Mouse (Mus musculus): ENCODE results near the gene Srf. TPM values are rescaled to one million over a fixed set of nuclear protein-coding genes. Genes with fewer than 3 reads are reported as not detected.

Srf gene
- total RNA-seq, 2 experiments from 2014 or later, result 80.0 to 87.2 TPM

DNA sequence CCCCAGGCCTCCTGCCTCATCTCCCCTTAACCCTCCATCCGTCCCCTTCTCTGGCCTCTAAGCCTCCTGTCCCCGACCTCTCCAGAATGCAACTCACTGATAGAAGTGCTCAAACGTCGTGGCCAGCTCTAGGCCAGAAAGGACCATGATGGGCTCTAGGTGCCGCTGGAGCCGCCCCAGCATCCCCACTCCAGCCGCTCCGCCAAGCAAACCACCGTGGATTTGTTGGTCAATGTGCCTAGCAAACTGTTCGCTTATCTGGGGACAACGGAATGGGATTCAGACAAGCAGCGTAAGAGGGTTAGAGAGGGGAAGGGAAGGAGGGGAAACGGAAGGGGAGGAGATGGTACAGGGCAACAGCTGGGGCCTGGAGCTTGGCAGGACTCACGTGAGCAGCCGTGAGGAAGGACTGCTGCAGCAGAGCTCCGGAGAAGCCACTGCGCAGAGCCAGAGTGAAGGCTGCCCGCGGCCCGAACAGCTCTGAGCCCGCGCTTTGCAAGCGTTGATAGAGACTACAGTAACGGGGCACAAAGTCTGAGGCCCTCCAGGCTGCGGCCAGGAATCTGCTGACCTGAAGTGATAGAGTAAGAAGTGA lies 35.5 kb downstream of the Srf start:
- no peak for DNase-seq (ENCODE audit: low spot score)

DNA sequence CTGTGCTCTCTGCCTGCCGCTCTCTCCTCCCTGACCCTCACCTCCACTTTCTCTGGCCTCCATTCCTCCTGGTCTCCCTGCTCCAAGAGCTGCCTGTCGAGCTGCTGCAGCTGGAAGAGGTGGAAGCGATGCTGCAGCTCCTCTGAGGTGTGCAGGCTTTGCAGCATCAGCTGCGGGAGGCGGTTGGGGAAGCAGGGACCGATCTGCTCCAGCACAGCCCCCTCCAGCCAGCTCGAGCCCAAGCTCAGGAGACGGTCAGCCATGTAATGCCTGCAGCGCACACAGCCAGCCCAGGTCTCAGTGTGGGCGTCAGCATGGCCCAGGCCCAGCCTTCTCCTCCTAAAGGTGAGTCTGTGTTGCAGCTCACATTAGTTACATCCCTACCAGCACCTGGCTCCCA lies 36.0 kb downstream of the Srf start:
- DNase-seq (ENCODE audit: low spot score), result no peak

DNA sequence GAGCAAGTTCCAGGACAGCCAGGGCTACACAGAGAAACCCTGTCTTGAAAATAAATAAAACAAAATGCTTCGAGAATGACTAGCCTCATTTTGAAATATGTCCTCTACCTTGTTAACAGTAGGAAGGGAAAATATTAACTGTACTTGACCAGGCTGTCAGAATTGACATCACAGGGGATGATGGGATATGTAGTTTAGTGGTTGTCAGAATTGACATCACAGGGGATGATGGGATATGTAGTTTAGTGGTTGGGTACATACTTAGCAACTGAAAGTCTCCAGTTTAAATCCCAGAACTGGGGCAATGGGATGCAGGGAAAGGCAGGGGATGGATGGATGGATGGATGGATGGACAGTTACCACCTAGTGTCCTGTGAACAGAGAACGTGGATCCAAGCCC lies 42.6 kb downstream of the Srf start:
- no peak for DNase-seq (ENCODE audit: low spot score)

DNA sequence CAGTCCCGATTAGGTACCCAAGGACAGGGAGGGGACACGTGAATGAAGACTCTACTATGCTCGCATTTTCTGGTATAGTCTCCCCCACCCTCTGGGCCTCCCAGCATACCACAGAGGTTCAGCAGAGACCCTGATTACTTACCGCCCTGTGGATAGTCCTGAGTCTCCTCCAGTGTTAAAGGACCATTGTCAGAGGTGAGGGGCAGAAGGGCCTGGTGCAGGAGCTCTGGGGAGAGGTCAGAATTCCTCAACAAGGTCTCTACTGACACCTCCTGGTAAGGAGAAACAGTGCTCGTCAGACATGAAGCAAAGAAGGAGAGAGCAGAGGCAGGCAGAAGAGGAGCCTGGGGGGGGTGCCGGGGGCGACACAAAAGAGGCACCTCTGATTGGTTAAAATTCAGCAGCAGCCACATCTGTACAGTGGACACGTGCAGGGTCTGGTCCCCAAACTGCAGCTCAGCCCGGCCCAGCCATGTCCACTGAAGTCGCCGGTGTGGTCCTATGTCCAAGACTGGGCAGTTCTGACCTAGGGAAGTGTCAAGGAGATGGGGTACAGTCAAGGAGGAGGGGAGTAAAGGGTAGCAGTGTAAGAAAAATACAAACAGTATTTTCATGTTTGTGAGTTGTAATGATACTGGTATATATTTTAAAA lies 44.8 kb downstream of the Srf start:
- DNase-seq (ENCODE audit: low spot score), result no peak

DNA sequence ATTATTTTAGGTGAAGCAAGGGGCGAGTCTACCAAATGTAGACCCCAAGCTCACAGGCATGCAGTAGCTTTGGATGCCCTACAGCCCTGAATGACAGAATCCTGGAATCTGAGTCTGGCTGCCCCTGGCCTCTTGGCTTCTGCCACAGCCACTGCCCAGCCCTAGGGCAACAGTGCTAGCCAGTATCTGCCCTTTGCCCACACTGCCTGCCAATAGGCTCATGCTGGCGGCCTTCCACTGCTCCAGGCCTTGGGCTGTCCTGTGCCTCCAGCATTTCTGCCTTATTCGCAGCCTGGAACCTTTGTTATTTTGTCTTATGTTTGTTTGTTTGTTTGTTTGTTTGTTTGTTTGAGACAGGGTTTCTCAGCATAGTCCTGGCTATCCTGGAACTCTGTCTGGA lies 50.4 kb downstream of the Srf start:
- no peak for DNase-seq (ENCODE audit: low spot score)

DNA sequence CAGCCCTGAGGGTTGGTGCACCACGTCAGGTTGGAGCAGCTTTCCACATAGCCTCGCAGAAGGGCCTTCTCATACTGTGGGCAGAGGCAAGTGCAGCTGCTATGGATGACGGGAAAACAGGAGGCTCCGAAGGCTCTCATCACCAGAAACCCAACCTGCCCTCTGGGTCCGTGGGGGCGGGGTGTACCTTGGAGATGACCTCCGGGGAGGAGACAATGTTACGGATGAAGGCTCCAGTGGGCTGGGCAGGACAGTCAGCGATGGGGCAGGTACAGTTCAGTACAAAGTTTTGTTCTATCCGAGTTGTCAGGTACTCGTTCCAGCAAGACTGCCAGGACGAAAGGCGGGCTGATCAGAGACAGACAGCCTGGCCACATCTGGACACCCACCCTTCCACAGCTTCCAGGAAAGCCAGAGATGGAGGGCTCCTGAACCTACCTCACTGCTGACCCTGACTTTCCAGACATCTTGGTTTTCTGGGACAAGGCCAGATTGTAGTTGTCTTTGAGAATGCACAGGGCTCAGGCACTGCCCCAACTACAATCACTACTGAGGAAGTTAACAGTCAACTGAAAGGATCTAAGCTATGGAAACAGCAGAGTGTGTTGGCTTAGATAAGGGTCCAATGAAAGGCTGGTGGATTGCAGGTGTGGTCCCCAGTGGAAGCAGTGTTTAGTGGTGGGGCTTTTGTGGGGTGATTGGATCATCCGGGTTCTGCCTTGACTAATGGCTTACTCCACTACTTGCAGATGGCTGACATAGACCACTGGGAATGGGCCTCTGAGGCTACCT lies 51.9 kb downstream of the Srf start:
- DNase-seq (ENCODE audit: low spot score), result no peak

DNA sequence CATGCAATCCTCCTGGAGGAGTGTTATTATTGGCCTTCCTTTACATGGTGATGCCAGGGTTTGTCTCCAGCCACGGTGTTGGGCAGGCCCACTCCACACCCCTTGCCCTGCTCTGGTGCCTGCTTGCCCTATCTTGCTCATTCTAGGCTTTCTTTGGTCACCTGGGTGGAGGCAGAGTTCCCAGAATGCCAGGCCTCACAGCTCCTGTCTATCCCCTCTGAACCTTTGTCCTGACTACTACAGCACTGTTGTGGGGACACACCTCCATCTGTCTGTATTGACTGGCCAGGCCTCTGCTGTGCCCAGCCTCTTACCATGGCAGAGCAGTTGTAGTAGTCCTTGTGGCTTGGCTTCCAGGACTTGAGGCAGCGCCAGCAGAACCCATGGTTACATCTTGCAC lies 53.2 kb downstream of the Srf start:
- DNase-seq (ENCODE audit: low spot score), result no peak

Small RNA genes lying within 50 kb of the gene (microRNA-seq; reads per million reads assigned to microRNA genes)
- 1.4 reads per million for gene Mir6976

Other genes with a start within 250 kb of the Srf start
- 1 to 10 TPM; 1.9 to 2.9 TPM for gene Abcc10, start 227.8 kb downstream of the Srf start, total RNA-seq (2021)
- 10 to 100 TPM; 14.0 to 15.5 TPM for gene Zfp318, start 172.4 kb downstream of the Srf start, total RNA-seq (2021)
- gene Crip3, start 127.2 kb downstream of the Srf start, total RNA-seq (2021), result under 1 TPM; 0.28 to 0.59 TPM
- gene Slc22a7, start 117.7 kb downstream of the Srf start, total RNA-seq (2021), result under 1 TPM in 1 of 2 experiments, not detected in 1; 0.14 TPM
- gene Ttbk1, start 68.5 kb downstream of the Srf start, total RNA-seq (2021), result under 1 TPM; 0.05 to 0.23 TPM
- gene Dnph1, start 59.5 kb downstream of the Srf start, total RNA-seq (2021), result 1 to 10 TPM; 5.0 to 6.4 TPM
- gene Cul9, start 9.8 kb downstream of the Srf start, total RNA-seq (2021), result 10 to 100 TPM; 13.6 to 14.4 TPM
- under 1 TPM; 0.30 to 0.38 TPM for gene Ptk7, start 73.3 kb upstream of the Srf start, total RNA-seq (2021)
- 10 to 100 TPM; 12.6 to 13.4 TPM for gene Klc4, start 89.8 kb upstream of the Srf start, total RNA-seq (2021)
- gene Mrpl2, start 90.1 kb upstream of the Srf start, total RNA-seq (2021), result 100 to 1,000 TPM; 104 TPM
- gene Cul7, start 94.2 kb upstream of the Srf start, total RNA-seq (2021), result 1 to 10 TPM; 3.4 to 4.1 TPM
- gene Rrp36, start 118.2 kb upstream of the Srf start, total RNA-seq (2021), result 10 to 100 TPM in 1 of 2 experiments, 1 to 10 TPM in 1; 8.4 to 11.8 TPM
- gene Mea1, start 122.6 kb upstream of the Srf start, total RNA-seq (2021), result 10 to 100 TPM; 41.3 to 48.6 TPM
- gene Klhdc3, start 124.7 kb upstream of the Srf start, total RNA-seq (2021), result 10 to 100 TPM; 64.7 to 90.2 TPM
- 10 to 100 TPM; 26.4 to 28.3 TPM for gene Ppp2r5d, start 148.9 kb upstream of the Srf start, total RNA-seq (2021)
- 10 to 100 TPM; 13.6 to 15.0 TPM for gene Pex6, start 155.3 kb upstream of the Srf start, total RNA-seq (2021)
- gene Gnmt, start 173.0 kb upstream of the Srf start, total RNA-seq (2021), result 1 to 10 TPM; 2.2 to 3.4 TPM
- gene Cnpy3, start 196.0 kb upstream of the Srf start, total RNA-seq (2021), result 1 to 10 TPM; 7.0 to 8.2 TPM
- gene Ptcra, start 207.5 kb upstream of the Srf start, total RNA-seq (2021), result not detected
- gene 2310039H08Rik, start 216.5 kb upstream of the Srf start, total RNA-seq (2021), result 10 to 100 TPM; 38.2 to 40.1 TPM
- gene Rpl7l1, start 226.5 kb upstream of the Srf start, total RNA-seq (2021), result 10 to 100 TPM; 36.7 to 37.9 TPM

Data from gastrocnemius, adult 18-20 months (tissue).